Mouse (Mus musculus): Measurements from ENCODE around the gene Apba2.

Gene Apba2

GRCm38 (mm10) chr7:64656787-64657186 is 155.3 kb downstream of the Apba2 start:
- no peak for DNase-seq (ENCODE audit: low read depth, low spot score)

GRCm38 (mm10) chr7:64658914-64659313 is 157.4 kb downstream of the Apba2 start:
- DNase-seq (ENCODE audit: low read depth, low spot score) = peak; percentile 14

- no peak for DNase-seq (ENCODE audit: low read depth, low spot score)
Observed at GRCm38 (mm10) chr7:64659328-64659727, 157.8 kb downstream of the Apba2 start.

- no peak for DNase-seq (ENCODE audit: low read depth, low spot score)
Observed at GRCm38 (mm10) chr7:64662506-64662905, 161.0 kb downstream of the Apba2 start.

- no peak for DNase-seq (ENCODE audit: low read depth, low spot score)
Observed at GRCm38 (mm10) chr7:64663600-64663999, 162.1 kb downstream of the Apba2 start.

GRCm38 (mm10) chr7:64665120-64665519 is 163.6 kb downstream of the Apba2 start:
- no peak for DNase-seq (ENCODE audit: low read depth, low spot score)

- DNase-seq (ENCODE audit: low read depth, low spot score) = no peak
Observed at GRCm38 (mm10) chr7:64665716-64666298, 164.3 kb downstream of the Apba2 start.

GRCm38 (mm10) chr7:64667959-64668358 is 166.5 kb downstream of the Apba2 start:
- DNase-seq (ENCODE audit: low read depth, low spot score) = no peak

GRCm38 (mm10) chr7:64679771-64680479 is 178.4 kb downstream of the Apba2 start:
- no peak for DNase-seq (ENCODE audit: low read depth, low spot score)

GRCm38 (mm10) chr7:64684893-64685292 is 183.4 kb downstream of the Apba2 start:
- DNase-seq (ENCODE audit: low read depth, low spot score) = no peak

GRCm38 (mm10) chr7:64688115-64688817 is 186.8 kb downstream of the Apba2 start:
- peak; percentile 59 for DNase-seq (ENCODE audit: low read depth, low spot score)

GRCm38 (mm10) chr7:64691831-64692230 is 190.3 kb downstream of the Apba2 start:
- DNase-seq (ENCODE audit: low read depth, low spot score) = no peak

- no peak for DNase-seq (ENCODE audit: low read depth, low spot score)
Observed at GRCm38 (mm10) chr7:64694937-64695336, 193.4 kb downstream of the Apba2 start.

GRCm38 (mm10) chr7:64696521-64697281 is 195.2 kb downstream of the Apba2 start:
- DNase-seq (ENCODE audit: low read depth, low spot score) = peak; percentile 17

- DNase-seq (ENCODE audit: low read depth, low spot score) = peak; percentile 30
Observed at GRCm38 (mm10) chr7:64697791-64698337, 196.4 kb downstream of the Apba2 start.

- peak; percentile 41 for DNase-seq (ENCODE audit: low read depth, low spot score)
Observed at GRCm38 (mm10) chr7:64704060-64704595, 202.6 kb downstream of the Apba2 start.

GRCm38 (mm10) chr7:64708176-64708575 is 206.7 kb downstream of the Apba2 start:
- DNase-seq (ENCODE audit: low read depth, low spot score) = no peak

- DNase-seq (ENCODE audit: low read depth, low spot score) = no peak
Observed at GRCm38 (mm10) chr7:64709520-64710262, 208.2 kb downstream of the Apba2 start.

GRCm38 (mm10) chr7:64716286-64716685 is 214.8 kb downstream of the Apba2 start:
- DNase-seq (ENCODE audit: low read depth, low spot score) = no peak

GRCm38 (mm10) chr7:64723313-64723712 is 221.8 kb downstream of the Apba2 start:
- DNase-seq (ENCODE audit: low read depth, low spot score) = no peak

- DNase-seq (ENCODE audit: low read depth, low spot score) = no peak
Observed at GRCm38 (mm10) chr7:64724409-64724808, 222.9 kb downstream of the Apba2 start.

Data from mesoderm, embryonic 11.5 days (tissue).